Mouse (Mus musculus): ENCODE measurements around the gene Safb. TPM values are rescaled to one million over a fixed set of nuclear protein-coding genes. Genes with fewer than 3 reads are reported as not detected.
A peak's percentile ranks its signal among the peaks of the same experiment; 100 is the strongest.

Safb gene
- total RNA-seq, 1 experiment = 116 TPM

DNA sequence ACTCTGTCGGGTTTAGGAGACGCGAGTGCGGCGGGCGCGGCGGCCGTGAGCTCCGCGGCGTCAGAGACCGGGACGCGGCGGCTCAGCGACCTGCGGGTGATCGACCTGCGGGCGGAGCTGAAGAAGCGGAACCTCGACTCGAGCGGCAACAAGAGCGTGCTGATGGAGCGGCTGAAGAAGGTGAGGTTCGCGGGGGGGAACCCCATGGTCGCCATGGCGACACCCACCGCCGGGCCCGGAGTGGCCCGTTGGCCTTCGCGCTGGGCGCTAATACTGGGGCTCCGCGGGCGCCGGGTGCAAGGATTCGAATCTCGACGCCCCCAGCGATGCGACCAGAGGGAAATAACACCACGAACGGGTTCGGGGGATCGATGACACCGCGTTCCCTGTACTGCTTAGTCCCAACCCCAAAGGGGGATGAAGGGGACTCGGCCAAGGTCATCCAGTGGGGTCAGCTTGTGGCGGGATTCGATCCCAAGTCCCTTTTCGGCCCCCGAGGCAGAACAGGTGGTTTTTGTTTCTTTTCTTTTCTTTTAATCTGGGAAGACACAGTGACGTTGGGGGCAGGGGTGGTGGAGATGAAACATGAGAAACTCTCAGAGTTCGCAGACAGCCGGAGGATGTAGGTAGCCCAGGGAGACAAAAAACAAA is 671 bp downstream of the Safb start:
- no peaks in the 10 kb centered on the region for H3K9me3 ChIP-seq (ENCODE audit: control insufficient read depth, insufficient read depth, low read depth, low read length)
- H3K27ac ChIP-seq (ENCODE audit: insufficient read depth, low read depth, low read length, poor library complexity, severe bottlenecking) = peak overlapping the region; percentile 92
- peaks cover 54% of the 10 kb centered on the region for H3K36me3 ChIP-seq (ENCODE audit: control insufficient read depth, insufficient read depth, low read length, poor library complexity, severe bottlenecking)
- H3K9ac ChIP-seq (ENCODE audit: insufficient read depth, low read depth, low read length, poor library complexity, severe bottlenecking) = peak overlapping the region; percentile 97
- H3K4me1 ChIP-seq (ENCODE audit: control insufficient read depth in 2 of 2, insufficient read depth in 2 of 2, low read length in 2 of 2, poor library complexity in 1 of 2) = peaks cover 2 to 9% of the 10 kb centered on the region in 2 experiments; a peak in 3 of 4 replicates
- in situ Hi-C loops (cut with MboI; ENCODE audit: low sequenced_read_pairs in 2 of 2, unreplicated experiment in 2 of 2) = no loop called here
- no peak for DNase-seq (ENCODE audit: low read depth, low spot score)
- H3K4me3 ChIP-seq (ENCODE audit: insufficient read depth in 1 of 2, low read depth in 1 of 2, low read length in 2 of 2, poor library complexity in 1 of 2, severe bottlenecking in 1 of 2) = peak overlapping the region; percentile 85 to 88
- TF ChIP-seq CHD2 (IDR thresholded peaks at IDR 0.05; ENCODE audit: low read depth, low read length) (no peak), ZC3H11A (IDR thresholded peaks at IDR 0.05; ENCODE audit: borderline replicate concordance, low read depth, low read length) (no peak), ZNF384 (IDR thresholded peaks at IDR 0.05; ENCODE audit: low read depth, low read length) (no peak), MAFK (IDR thresholded peaks at IDR 0.05; ENCODE audit: insufficient read depth, low read depth, low read length) (no peak), HCFC1 (IDR thresholded peaks at IDR 0.05; ENCODE audit: borderline replicate concordance, insufficient read depth, low read length) (no peak)

GRCm38 (mm10) chr17:56587773-56588172 is 3.1 kb downstream of the Safb start:
- H3K4me3 ChIP-seq (ENCODE audit: insufficient read depth in 1 of 2, low read depth in 1 of 2, low read length in 2 of 2, poor library complexity in 1 of 2, severe bottlenecking in 1 of 2) = no peak overlapping the region
- no peak for TF ChIP-seq CHD2 (IDR thresholded peaks at IDR 0.05; ENCODE audit: low read depth, low read length)
- TF ChIP-seq MAFK (IDR thresholded peaks at IDR 0.05; ENCODE audit: insufficient read depth, low read depth, low read length) = no peak
- TF ChIP-seq ZNF384 (IDR thresholded peaks at IDR 0.05; ENCODE audit: low read depth, low read length) = no peak
- TF ChIP-seq ZC3H11A (IDR thresholded peaks at IDR 0.05; ENCODE audit: borderline replicate concordance, low read depth, low read length) = no peak
- no peak for TF ChIP-seq HCFC1 (IDR thresholded peaks at IDR 0.05; ENCODE audit: borderline replicate concordance, insufficient read depth, low read length)
- no peak for DNase-seq (ENCODE audit: low read depth, low spot score)
- H3K27ac ChIP-seq (ENCODE audit: insufficient read depth, low read depth, low read length, poor library complexity, severe bottlenecking) = no peak overlapping the region
- peak overlapping the region; percentile 20; the same call in 1 of the 2 replicates for H3K9ac ChIP-seq (ENCODE audit: insufficient read depth, low read depth, low read length, poor library complexity, severe bottlenecking)
- H3K36me3 ChIP-seq (ENCODE audit: control insufficient read depth, insufficient read depth, low read length, poor library complexity, severe bottlenecking) = peaks cover 52% of the 10 kb centered on the region
- no peaks in the 10 kb centered on the region for H3K9me3 ChIP-seq (ENCODE audit: control insufficient read depth, insufficient read depth, low read depth, low read length)
- H3K4me1 ChIP-seq (ENCODE audit: control insufficient read depth in 2 of 2, insufficient read depth in 2 of 2, low read length in 2 of 2, poor library complexity in 1 of 2) = peaks cover 2 to 9% of the 10 kb centered on the region in 2 experiments; a peak in 2 of 4 replicates
- in situ Hi-C loops (cut with MboI; ENCODE audit: low sequenced_read_pairs in 2 of 2, unreplicated experiment in 2 of 2) = no loop called here

GRCm38 (mm10) chr17:56588921-56589320 is 4.3 kb downstream of the Safb start:
- in situ Hi-C loops (cut with MboI; ENCODE audit: low sequenced_read_pairs in 2 of 2, unreplicated experiment in 2 of 2) = no loop called here
- Histone ChIP-seq H3K4me3 (ENCODE audit: insufficient read depth in 1 of 2, low read depth in 1 of 2, low read length in 2 of 2, poor library complexity in 1 of 2, severe bottlenecking in 1 of 2) (no peak overlapping the region), H3K9me3 (ENCODE audit: control insufficient read depth, insufficient read depth, low read depth, low read length) (no peaks in the 10 kb centered on the region), H3K9ac (ENCODE audit: insufficient read depth, low read depth, low read length, poor library complexity, severe bottlenecking) (no peak overlapping the region), H3K27ac (ENCODE audit: insufficient read depth, low read depth, low read length, poor library complexity, severe bottlenecking) (no peak overlapping the region), H3K36me3 (ENCODE audit: control insufficient read depth, insufficient read depth, low read length, poor library complexity, severe bottlenecking) (peaks cover 60% of the 10 kb centered on the region), H3K4me1 (ENCODE audit: control insufficient read depth in 2 of 2, insufficient read depth in 2 of 2, low read length in 2 of 2, poor library complexity in 1 of 2) (peaks cover 2 to 9% of the 10 kb centered on the region in 2 experiments; a peak in 2 of 4 replicates)
- no peak for DNase-seq (ENCODE audit: low read depth, low spot score)
- TF ChIP-seq CHD2 (IDR thresholded peaks at IDR 0.05; ENCODE audit: low read depth, low read length) = no peak
- no peak for TF ChIP-seq HCFC1 (IDR thresholded peaks at IDR 0.05; ENCODE audit: borderline replicate concordance, insufficient read depth, low read length)
- no peak for TF ChIP-seq ZNF384 (IDR thresholded peaks at IDR 0.05; ENCODE audit: low read depth, low read length)
- no peak for TF ChIP-seq MAFK (IDR thresholded peaks at IDR 0.05; ENCODE audit: insufficient read depth, low read depth, low read length)
- no peak for TF ChIP-seq ZC3H11A (IDR thresholded peaks at IDR 0.05; ENCODE audit: borderline replicate concordance, low read depth, low read length)

GRCm38 (mm10) chr17:56592553-56592952 is 7.9 kb downstream of the Safb start:
- H3K27ac ChIP-seq (ENCODE audit: insufficient read depth, low read depth, low read length, poor library complexity, severe bottlenecking) = no peak overlapping the region
- H3K36me3 ChIP-seq (ENCODE audit: control insufficient read depth, insufficient read depth, low read length, poor library complexity, severe bottlenecking) = peaks cover 82% of the 10 kb centered on the region
- no peak overlapping the region for H3K4me3 ChIP-seq (ENCODE audit: insufficient read depth in 1 of 2, low read depth in 1 of 2, low read length in 2 of 2, poor library complexity in 1 of 2, severe bottlenecking in 1 of 2)
- no peak overlapping the region for H3K9ac ChIP-seq (ENCODE audit: insufficient read depth, low read depth, low read length, poor library complexity, severe bottlenecking)
- TF ChIP-seq CHD2 (IDR thresholded peaks at IDR 0.05; ENCODE audit: low read depth, low read length) (no peak), ZNF384 (IDR thresholded peaks at IDR 0.05; ENCODE audit: low read depth, low read length) (no peak), ZC3H11A (IDR thresholded peaks at IDR 0.05; ENCODE audit: borderline replicate concordance, low read depth, low read length) (no peak), MAFK (IDR thresholded peaks at IDR 0.05; ENCODE audit: insufficient read depth, low read depth, low read length) (no peak), HCFC1 (IDR thresholded peaks at IDR 0.05; ENCODE audit: borderline replicate concordance, insufficient read depth, low read length) (no peak)
- H3K4me1 ChIP-seq (ENCODE audit: control insufficient read depth in 2 of 2, insufficient read depth in 2 of 2, low read length in 2 of 2, poor library complexity in 1 of 2) = no peaks in the 10 kb centered on the region; a peak in 1 of 4 replicates
- in situ Hi-C loops (cut with MboI; ENCODE audit: low sequenced_read_pairs in 2 of 2, unreplicated experiment in 2 of 2) = no loop called here
- no peak for DNase-seq (ENCODE audit: low read depth, low spot score)
- no peaks in the 10 kb centered on the region for H3K9me3 ChIP-seq (ENCODE audit: control insufficient read depth, insufficient read depth, low read depth, low read length)
